Mouse (Mus musculus): ENCODE measurements at regions not wholly inside any gene's neighbourhood (a gene's known extent, or its start where the extent isn't known, plus 50 kb on each side); places are given as distances from the start of the nearest gene placed in this dataset.

- no peak for DNase-seq (ENCODE audit: inconsistent ontology term)
These were observed 597.6 kb downstream of the Cenpc1 start for GRCm38 (mm10) chr5:85467811-85468210.

- DNase-seq (ENCODE audit: inconsistent ontology term), result no peak
These were observed 598.2 kb downstream of the Cenpc1 start for GRCm38 (mm10) chr5:85467151-85467550.

All from Muller cell, postnatal 12 days (primary cell).